Mouse (Mus musculus): ENCODE measurements at regions not wholly inside any gene's neighbourhood (a gene's known extent, or its start where the extent isn't known, plus 50 kb on each side); places are given as distances from the start of the nearest gene placed in this dataset.

DNA sequence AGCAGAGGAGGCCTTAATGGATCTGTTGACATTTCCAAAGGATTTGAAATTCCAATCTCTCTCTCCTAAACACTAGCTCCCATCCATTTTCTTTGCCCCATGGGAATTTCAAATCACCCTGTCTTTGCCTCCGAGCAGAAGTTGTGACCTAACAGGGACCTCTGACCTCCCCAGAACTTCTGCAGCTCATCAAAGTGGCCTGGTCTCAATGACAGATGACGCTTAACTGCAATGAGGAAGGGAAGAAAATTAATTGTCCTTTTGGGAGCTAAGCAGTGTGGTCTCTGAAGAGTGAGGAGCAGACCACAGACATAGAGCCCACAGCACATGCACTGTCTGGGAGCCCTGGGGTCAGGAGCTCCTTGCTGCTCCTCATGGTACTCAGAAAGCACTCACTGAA, 155.3 kb downstream of the Tox3 start:
- DNase-seq (ENCODE audit: low spot score in 2 of 2): no peak

GRCm38 (mm10) chr8:90182807-90183206, 165.3 kb downstream of the Tox3 start:
- no peak for DNase-seq (ENCODE audit: low spot score in 2 of 2)

DNA sequence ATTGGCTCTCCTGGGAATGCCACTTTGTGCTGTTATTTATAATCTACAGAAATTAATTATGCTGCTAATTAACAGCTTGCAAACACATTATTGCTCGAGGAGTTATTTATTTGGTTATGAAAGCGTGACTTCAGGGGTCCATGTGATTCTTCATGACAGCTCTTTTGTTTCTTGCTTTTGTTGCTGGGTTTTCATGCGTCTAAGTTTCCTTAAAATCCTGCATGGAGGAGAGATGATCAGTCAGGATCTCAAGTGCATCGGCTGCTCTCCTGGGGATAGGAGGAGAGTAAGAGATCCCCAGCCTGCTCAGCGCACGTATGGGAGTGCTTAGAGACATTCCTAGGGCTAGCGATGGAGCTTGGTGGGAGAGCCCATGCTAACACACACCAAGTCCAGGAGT, 171.4 kb downstream of the Tox3 start:
- no peak for DNase-seq (ENCODE audit: low spot score in 2 of 2)

DNA sequence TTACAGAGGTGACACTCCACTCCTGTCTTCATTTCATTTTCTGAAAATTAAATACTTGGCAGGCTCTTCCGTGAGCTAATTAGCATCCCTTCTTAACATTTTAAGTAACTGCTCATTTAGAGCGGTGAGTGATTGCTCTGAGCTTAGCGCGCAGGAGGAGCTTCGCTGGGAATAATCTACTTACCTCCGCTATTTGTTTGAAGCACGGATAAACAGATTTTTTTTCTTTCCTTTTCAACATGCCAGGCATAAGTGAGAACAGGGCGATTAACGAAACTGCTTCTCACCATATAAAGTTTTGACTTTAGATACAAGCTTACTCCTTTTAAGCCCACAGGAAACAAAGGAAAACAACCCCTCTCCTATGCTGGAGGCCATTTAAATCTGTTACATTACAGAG, 171.8 kb downstream of the Tox3 start:
- no peak for DNase-seq (ENCODE audit: low spot score in 2 of 2)

DNA sequence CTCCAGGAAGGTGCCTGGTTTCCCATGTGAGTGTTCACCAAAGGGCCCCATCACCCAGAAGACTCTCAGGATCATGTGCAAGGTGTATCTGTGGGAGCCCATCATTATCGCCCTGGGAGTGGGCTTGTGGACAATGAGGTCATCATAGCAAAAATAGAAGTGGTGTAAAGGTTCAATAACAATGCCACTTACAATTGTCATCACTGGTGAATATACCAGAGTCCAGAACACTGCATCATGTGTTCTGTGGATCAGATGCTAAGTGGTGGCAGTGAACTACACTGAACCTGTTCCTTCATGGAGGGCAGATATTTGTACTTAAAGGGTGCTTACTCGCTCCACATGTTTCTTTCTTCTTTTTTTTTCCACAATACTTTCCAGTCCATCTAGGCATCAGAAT, 181.5 kb downstream of the Tox3 start:
- no peak for DNase-seq (ENCODE audit: low spot score in 2 of 2)

GRCm38 (mm10) chr8:90151477-90151876, 196.7 kb downstream of the Tox3 start:
- DNase-seq (ENCODE audit: low spot score in 2 of 2): no peak

GRCm38 (mm10) chr8:90149903-90150302, 198.2 kb downstream of the Tox3 start:
- no peak for DNase-seq (ENCODE audit: low spot score in 2 of 2)

DNA sequence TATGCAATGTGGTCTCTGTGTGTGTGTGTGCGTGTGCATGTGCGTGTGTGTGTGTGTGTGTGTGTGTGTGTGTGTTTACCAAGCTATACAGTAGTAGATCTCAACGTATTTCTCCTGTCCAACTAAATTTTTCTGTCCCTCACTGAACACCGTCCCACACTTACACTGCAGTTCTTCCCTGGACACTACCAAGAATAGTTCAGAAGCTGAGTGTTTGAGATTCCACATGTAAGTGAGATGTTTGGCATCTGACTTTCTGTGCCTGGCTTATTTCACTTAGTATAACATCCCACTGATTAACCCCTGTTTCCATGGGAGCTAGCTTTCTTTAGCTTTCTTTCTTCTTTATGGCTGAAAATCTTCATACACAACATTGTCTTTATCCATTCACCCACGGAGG, 213.5 kb downstream of the Tox3 start:
- no peak for DNase-seq (ENCODE audit: low spot score in 2 of 2)

DNA sequence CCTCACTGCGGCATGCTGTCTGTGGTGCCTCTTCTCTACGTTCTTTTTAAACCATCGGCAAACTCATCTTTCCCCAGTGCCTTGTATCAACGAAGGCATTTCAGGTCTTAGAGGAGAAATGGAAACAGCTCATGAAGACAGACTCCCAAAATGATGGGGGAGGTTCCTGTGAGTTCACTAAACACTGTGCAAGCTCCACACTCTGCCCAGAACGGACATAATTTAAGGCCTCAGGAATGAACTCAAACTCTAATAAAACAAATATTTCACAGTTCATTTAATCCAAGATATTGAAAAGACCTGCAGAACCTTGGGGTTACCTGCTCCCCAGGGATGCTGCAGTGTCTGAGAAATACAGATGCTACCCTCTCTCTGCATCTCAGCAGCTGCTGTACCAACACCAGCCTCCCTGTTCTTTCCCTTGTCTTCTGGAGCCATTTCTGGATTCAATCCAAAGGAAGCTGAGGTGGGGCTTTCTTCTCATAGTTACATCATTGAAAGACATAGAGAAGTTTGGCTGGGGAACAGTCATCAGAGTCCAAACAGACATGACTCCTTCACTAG, 217.4 kb downstream of the Tox3 start:
- no peak for DNase-seq (ENCODE audit: low spot score in 2 of 2)

- DNase-seq (ENCODE audit: low spot score in 2 of 2): no peak
Observed at GRCm38 (mm10) chr8:90125426-90125825, 222.7 kb downstream of the Tox3 start.

- no peak for DNase-seq (ENCODE audit: low spot score in 2 of 2)
Observed at GRCm38 (mm10) chr8:90123101-90123500, 225.0 kb downstream of the Tox3 start.

- DNase-seq (ENCODE audit: low spot score in 2 of 2): no peak
Observed at GRCm38 (mm10) chr8:90121935-90122334, 226.2 kb downstream of the Tox3 start.

DNA sequence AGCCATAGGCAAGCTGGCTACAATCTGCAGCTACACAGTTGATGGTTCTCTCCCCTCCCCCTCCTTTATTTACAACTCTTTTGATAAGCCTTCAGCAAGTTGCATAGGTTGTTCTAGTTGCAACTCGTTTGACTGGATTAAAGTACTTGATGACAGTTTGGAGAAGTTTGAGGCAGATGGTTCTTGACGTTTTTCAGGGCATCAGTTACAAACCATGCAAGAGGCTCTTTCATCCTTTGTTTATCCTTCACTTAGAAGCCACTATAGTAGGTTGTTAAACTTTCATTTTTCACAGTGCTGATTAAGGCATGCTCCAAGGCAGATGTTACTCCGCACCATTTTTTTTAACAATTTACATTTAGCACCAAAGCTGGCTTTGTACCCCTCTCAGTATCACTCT, 227.1 kb downstream of the Tox3 start:
- no peak for DNase-seq (ENCODE audit: low spot score in 2 of 2)

DNA sequence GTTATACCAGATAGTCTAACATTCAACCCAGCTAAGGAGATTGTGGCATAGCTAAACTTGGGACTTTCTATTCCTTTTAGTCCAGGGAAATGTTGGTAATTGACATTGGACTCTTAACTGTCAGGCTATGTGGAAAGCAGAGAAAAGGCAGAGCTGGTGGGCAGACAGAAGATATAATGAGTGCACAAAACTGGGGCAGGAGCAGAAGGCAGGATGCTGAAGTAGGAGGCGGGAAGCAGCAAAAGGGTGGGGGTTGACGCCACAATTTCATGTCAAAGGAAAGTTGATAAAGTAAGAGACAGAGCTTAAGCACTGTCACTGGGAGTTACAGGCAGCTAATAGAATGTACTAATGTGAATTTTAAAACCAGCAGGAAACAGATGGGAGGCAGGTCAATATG, 232.7 kb downstream of the Tox3 start:
- no peak for DNase-seq (ENCODE audit: low spot score in 2 of 2)

- DNase-seq (ENCODE audit: low spot score in 2 of 2): no peak
Observed at GRCm38 (mm10) chr8:90100509-90100908, 247.6 kb downstream of the Tox3 start.

- no peak for DNase-seq (ENCODE audit: low spot score in 2 of 2)
Observed at GRCm38 (mm10) chr8:90082630-90083029, 265.5 kb downstream of the Tox3 start.

DNA sequence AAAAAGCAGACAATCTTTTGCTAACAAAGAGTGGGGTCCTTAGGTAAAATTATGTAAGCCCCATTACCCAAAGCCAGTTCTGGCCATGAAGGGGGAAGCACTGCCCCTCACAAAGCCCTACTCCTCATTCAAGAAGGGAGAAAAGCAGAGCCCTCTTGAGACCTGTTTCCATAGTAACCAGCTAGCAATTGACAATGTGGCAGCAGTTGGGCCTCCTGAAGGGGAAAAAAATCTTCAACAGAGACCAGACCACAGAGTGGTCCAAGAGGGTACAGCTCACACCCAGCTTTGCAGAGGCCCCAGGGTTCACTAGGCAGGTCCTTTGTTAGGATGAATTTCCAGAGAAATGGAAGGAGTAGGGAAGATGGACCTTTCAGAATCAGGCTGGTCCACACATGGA, 271.8 kb downstream of the Tox3 start:
- no peak for DNase-seq (ENCODE audit: low spot score in 2 of 2)

DNA sequence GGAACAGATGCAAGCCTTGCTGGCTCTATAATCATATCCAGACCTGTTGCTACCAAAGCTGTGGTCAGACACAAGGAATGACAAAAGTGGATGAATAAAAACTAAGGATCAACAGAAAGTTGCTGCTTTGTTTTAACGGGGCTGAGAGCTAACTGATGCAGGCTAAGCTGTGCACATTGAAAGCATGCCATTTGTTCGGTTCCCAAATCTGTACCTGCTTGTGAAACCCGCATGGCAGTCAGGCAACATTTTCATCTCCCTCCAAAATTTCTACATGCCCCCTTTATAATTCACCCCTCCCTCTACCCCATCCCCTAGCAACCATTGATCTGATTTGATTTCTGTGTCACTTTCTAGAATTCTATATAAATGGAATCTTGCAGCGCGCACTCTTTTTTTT, 272.3 kb downstream of the Tox3 start:
- DNase-seq (ENCODE audit: low spot score in 2 of 2): no peak

DNA sequence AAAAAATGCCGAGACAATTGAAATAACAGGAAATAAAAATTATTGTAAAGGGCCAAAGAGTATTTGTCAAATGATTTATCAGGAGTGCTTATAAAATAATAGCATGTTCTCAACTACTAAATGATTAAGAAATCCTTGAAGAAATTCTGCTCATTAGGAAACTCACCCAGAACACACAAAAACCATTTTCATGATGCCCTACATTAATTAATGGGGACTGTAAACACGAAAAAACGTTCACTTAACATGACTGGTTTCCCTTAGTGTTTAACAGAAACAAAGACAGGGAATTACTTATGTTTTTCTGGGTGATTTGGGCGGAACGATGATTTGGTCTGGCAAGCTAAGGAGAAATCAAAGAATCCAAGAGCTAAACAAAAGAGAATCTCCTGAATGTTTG, 278.1 kb downstream of the Tox3 start:
- no peak for DNase-seq (ENCODE audit: low spot score in 2 of 2)

GRCm38 (mm10) chr8:90069411-90069993, 278.6 kb downstream of the Tox3 start:
- DNase-seq (ENCODE audit: low spot score in 2 of 2): no peak

DNA sequence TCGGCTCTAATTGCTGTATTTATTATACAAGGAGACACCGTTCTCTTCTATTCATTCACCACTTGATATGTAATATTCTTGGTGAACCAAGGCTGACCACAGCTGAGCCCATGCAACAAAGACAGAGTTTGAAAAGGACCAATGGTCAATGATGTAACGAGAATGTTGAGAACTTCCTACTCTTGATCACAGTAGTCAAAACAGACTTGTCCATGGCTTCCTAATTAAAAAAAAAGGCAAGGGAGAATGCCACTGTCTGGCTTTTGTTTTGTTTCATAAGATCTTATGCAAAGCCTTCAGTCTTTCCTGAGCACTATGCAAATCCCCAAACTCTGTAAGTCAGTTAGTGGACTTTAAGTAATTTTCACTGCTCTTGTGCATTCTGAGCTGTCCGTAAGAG, 279.7 kb downstream of the Tox3 start:
- DNase-seq (ENCODE audit: low spot score in 2 of 2): no peak

GRCm38 (mm10) chr8:90064381-90064780, 283.8 kb downstream of the Tox3 start:
- DNase-seq (ENCODE audit: low spot score in 2 of 2): no peak

- no peak for DNase-seq (ENCODE audit: low spot score in 2 of 2)
Observed at GRCm38 (mm10) chr8:90063291-90063690, 284.9 kb downstream of the Tox3 start.

All from layer of hippocampus, postnatal 10 days (tissue).